Mouse (Mus musculus): ENCODE results near the gene Rhoc. TPM values are rescaled to one million over a fixed set of nuclear protein-coding genes. Genes with fewer than 3 reads are reported as not detected.

Gene Rhoc
- total RNA-seq, 1 experiment from 2014 or later: 0.45 TPM

Other genes with a start within 250 kb of the Rhoc start
- gene Slc16a1, start 149.7 kb upstream of the Rhoc start, total RNA-seq (2017): 29.8 and 58.4 TPM in 2 replicates
- gene Ppm1j, start 7.3 kb upstream of the Rhoc start, total RNA-seq (2017): not detected in 2 replicates
- 0.13 TPM in 1 of 2 replicates, not detected in the other for gene Fam19a3, start 6.5 kb upstream of the Rhoc start, total RNA-seq (2017)
- 9.6 and 9.9 TPM in 2 replicates for gene Mov10, start 30.2 kb downstream of the Rhoc start, total RNA-seq (2017)
- 21.1 and 59.5 TPM in 2 replicates for gene St7l, start 75.6 kb downstream of the Rhoc start, total RNA-seq (2017)
- 190 and 227 TPM in 2 replicates for gene Capza1, start 76.1 kb downstream of the Rhoc start, total RNA-seq (2017)
- gene Wnt2b, start 173.5 kb downstream of the Rhoc start, total RNA-seq (2017): not detected in 2 replicates